Mouse (Mus musculus): ENCODE measurements at regions not wholly inside any gene's neighbourhood (a gene's known extent, or its start where the extent isn't known, plus 50 kb on each side); places are given as distances from the start of the nearest gene placed in this dataset.

DNA sequence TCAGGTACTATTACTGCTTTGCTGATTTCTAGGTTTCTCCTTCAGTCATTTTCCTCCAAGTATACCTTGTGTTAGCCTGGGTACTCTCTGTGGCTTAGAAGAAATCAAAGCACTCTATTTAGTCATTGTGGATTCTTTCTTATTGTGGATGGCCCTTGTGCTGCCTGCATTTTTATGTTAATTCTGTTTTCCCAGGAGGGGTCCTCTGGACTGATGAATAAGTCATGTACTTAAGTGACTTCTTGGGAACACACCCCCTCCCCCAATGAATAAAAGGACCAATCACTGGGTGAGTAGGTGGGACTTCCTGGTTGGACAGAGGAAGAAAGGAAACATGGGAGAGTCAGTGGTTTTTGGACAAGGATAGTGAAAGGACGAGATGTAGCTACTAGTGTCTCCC is 128.1 kb upstream of the Cntn4 start:
- DNase-seq (ENCODE audit: low spot score in 2 of 2), result no peak

DNA sequence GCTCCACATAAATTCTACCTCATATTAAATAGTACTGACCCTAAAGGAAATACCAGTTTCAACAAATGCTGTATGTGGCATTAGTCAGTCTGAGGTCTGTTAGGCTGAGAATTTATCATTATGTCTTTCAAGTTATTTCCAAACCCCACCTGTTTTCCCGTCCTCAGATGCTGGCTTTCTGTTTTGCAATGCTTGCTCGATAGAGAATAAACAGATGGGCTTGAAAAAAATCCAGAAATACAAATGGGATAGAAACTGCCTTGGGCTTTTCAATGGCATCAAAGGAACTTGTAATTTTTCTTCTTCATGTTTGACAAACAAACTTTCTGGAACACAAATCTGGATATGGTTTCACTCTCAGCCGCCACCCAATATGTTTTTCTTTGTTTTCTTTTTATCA is 109.2 kb upstream of the Cntn4 start:
- no peak for DNase-seq (ENCODE audit: low spot score in 2 of 2)

DNA sequence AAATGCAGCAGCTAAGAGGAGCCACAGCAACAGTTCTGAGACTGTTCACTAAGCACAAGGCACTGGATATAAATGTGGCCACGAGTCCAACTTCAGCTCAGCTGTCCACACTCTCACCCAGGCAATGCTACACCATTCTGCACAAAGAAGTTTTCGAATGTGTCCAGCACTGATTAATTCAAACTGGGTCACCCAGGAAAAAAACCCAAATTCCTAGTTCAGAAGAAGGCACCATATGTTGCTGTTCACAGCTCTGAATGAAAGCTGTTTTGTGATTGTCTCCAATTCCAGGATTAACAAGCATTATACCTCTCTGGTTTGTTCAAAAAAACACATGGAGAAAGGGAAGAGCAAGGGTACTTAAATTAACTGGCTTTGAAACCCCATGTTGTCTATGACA is 108.4 kb upstream of the Cntn4 start:
- DNase-seq (ENCODE audit: low spot score in 2 of 2), result peak in 1 of 2 experiments; percentile 5

DNA sequence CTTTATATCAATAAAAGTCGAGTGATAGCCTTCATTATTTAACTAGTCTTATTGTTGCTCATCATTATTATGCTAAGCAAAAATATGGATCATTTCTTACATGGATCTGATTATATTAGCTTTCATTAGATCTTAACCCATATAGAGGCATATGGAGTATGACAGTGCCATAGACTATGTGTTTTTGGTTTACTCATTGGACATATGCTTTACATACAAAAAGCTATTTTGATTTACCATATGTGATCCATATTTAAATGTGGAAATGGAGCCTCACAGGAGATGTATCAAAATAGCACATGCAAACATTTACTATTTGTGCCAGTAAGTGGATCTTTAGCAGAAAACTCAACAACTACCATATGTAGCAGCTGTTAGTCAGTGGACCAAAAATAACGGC is 73.2 kb upstream of the Cntn4 start:
- DNase-seq (ENCODE audit: low spot score in 2 of 2), result no peak

All from left cerebral cortex, adult 9 months (tissue).